Mouse (Mus musculus): ENCODE results near the gene Plxna2.

GRCm38 (mm10) chr1:194671783-194672524 is 53.9 kb downstream of the Plxna2 start:
- TF ChIP-seq CTCF (IDR thresholded peaks at IDR 0.05; ENCODE audit: insufficient read depth, low read depth, low read length) (no peak), POLR2A (IDR thresholded peaks at IDR 0.05; ENCODE audit: insufficient read depth, low read depth, low read length) (no peak)

Measured in olfactory bulb, adult 2 months (tissue).